Mouse (Mus musculus): ENCODE data around the gene Zfp622. TPM values are rescaled to one million over a fixed set of nuclear protein-coding genes. Genes with fewer than 3 reads are reported as not detected.

Gene Zfp622
- polyA plus RNA-seq (2015; fragmentation: Nextera tagmentation; extraction: Ambion mirVana), result 24.9 and 34.6 TPM in 2 replicates

DNA sequence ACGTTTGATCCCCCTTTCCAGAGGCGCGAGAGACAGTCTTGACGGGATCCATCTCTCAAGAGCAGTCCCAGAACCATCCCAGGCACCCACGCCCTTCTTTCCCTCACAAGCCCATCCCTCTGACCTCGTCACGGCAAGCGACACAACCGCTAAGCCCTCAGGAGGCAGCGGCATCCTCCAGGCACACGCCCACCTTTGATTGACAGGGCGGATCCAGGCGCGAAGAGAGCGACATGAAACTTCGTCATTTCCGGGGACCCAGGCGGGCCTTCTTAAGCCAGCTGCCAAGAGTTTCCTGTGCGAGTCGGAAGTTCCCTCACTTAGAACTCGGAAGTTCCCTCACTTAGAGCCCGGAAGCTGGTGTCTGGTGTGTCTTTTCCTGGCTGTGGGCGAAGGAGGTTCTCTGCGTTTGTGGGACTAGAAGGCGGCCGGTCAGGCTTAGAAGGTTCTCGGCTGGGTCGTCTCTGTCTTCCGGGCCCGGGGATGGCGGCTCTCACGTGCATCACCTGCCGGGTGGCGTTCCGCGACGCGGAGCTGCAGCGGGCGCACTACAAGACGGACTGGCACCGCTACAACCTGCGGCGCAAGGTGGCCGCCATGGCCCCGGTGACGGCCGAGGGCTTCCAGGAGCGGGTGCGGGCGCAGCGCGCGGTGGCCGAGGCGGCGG lies at the start of gene Zfp622:
Gene Zfp622, plus strand, starts transcription at position 300 of the 667 bp plus-strand sequence.
- DNase-seq (ENCODE audit: low spot score), result peak; percentile 98

DNA sequence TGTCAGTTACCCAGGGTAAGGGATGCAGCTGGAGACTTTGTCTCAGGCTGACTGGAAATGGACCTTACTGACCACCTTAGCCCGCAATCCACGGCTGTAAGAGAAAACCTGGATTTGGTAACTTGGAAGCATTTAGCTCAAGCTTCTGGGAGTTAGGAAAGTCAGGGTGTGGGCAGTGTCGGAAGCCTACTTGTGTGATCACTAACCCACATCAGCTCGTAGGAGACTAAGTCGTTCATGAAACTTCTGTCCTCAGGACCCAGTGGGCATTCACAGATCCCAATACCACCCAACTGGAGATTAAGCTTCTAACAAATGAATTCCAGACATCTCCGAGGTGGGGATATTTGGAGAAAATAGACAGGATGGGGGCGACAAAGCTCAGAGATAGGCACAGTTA lies 49.8 kb upstream of the Zfp622 start:
- DNase-seq (ENCODE audit: low spot score), result no peak

DNA sequence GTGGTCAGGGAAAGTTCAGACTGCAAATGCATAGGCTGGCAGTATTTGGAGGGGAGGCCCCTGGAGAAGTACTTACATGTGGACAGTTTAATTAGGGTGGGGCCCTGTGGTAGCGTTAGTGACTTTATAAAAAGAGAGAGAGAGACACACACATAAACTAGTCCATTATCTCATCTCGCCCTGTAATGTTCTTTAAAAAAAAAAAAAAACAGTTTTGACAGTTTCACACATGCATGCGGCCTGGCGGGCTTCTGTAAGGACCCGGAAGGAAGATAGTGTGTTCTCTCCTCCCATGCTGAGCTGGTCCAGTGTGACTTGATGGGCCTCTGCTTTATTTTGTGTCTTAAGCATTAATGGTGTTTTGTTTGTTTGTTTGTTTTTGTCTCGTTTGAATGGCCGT lies 45.7 kb upstream of the Zfp622 start:
- no peak for DNase-seq (ENCODE audit: low spot score)

DNA sequence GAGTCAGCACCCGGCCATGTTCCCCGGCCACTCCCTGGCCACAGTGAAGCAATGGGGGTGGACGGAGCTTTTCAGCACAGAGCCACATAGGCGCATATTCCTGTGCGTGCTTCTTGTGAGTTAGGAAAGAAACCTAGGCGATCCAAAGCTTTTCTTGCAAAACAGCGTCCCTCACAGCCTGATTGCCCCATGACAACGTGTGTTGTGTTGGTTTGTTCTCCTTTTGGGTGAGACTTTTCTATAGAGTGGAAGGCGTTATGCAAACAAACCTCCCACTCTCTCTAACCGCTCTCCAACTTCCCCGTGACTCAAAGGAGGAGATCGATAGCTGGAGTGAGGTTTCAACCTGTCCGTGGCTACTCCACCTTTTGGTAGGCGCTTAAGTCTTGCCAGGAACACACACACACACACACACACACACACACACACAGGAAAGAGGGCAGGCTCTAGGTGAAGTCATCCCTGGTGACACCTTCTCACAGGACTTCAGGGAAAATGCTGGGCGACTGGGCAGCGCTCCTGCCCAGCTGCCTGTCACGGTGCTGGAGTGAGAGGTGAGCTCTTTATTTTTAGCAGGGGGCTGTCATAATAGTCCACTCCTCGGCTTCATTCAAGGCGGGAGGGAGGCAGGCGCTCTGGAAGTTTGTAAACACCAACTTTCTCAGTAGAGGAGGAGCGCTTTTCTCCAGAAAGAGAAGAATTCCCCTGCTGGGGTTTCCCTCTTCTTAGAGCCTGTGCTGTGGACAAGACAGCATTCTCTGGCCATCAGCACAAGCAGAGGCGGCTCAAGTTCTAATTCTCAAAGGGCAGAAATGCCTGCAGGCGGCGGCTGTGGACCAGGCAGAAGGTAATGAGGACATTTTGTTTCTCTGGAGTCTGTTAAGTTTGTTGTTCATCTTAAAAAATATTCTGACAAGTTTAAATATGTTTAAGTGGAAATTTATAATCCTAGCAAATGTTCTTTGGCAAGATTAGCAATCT lies 43.5 kb upstream of the Zfp622 start:
- DNase-seq (ENCODE audit: low spot score), result no peak

DNA sequence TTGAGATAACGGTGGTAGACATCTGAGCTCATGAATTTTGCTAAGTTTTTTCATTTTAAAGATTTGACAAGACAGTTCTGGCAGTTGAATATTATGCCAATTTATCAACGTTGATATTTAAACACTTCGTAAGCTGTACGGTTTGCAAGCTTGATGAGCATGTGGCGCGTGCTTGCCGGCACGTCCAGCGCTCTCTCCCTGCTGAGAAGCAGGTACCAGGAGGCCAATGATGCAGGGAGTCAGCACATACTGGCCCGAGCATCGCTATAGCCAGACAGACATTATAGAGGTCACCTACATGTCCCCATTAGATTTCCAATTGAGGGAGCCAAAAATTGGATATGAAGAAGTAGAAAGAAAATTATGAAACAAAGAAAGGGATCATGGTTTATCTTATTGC lies 42.7 kb upstream of the Zfp622 start:
- DNase-seq (ENCODE audit: low spot score), result no peak

DNA sequence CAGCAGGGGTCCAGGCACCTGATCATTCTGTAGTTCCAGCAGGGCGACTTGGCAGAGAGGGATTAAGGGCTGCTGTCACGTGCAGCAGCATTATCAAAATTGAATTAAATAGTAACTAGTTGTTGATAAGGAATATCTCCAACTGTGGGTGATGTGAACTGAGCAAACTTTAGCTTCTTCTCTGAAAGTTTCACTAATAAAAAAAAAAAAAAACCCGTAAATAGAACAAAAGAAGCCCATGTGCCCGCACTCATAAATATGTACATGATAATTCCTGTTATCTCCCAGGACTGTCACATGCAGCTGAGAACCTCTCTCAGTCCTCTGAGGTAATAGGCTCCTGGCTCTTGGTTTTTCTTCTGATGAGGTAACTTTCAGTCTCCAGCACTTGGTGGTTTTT lies 41.8 kb upstream of the Zfp622 start:
- DNase-seq (ENCODE audit: low spot score), result no peak

DNA sequence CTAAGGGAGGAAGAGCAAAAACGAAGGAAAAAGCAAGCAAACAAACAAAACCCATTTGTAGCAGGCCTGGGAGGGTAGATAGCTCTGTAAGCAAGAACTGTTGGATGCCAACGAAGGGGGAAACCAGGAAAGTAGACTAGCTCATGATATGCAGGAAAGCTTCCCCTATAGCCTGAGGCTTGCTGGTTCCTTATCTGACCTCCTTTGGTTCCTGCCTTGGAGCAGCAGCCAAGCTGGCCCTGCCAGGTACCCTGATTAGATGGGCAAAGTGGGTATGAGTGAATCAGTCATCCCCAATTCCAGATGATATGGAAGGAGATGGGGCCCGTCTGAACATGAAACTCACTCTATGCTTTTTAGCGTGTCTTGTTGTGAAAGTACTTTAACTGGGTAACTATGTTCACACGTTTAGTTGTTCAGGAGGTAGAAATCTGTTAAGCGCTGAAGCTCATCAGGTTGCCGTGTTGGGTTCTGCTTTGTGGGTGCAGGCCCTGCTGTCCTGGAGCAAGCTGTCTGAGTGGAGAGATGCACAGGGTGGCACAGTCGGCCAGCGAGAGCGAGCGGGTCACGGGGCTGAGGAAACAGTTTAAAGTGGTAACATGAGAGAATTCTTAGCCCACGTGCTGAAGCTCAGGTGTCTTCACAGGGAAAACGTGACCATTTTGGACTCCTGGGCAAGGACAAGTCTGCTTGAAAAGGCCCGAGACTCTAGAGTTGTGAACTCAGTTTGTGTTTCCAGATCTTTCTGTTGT lies 40.6 kb upstream of the Zfp622 start:
- DNase-seq (ENCODE audit: low spot score), result no peak

DNA sequence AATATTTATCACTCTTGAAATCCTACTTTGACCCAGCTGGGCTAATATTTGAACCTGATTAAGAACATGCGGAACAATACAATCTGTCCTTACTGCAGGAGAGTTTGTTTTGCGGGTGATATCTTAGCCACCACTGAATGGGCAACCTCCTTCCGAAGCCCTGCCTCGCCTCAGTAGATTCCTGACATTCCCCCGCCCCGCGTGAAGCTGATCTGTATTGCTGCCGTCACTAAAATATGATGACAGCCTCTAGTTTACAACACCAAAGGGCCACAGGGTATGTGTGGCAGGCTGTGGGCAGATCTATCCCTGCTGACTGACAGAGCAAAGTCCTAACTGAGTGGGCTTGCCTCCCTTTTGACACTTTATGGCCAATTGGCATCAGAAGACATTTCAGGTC lies 38.9 kb upstream of the Zfp622 start:
- no peak for DNase-seq (ENCODE audit: low spot score)

DNA sequence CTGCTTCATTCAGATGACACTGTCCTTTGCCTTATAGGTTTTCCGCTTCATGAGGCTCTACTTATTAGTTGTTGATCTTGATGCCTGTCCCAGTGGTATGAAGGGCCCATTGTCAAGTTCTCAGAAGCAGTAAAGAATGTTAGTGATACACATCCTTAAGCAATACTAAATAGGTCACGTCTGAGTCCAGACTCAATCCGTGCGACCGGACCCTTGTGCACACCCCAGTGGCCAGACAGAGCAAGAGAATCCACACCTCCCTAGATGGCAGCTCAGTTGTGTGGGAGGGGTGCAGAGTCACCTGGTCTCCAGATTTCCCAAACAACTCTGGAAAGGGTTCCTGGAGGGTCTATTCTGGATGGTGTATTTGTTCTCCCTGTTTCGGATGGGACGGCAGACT lies 37.7 kb upstream of the Zfp622 start:
- no peak for DNase-seq (ENCODE audit: low spot score)

DNA sequence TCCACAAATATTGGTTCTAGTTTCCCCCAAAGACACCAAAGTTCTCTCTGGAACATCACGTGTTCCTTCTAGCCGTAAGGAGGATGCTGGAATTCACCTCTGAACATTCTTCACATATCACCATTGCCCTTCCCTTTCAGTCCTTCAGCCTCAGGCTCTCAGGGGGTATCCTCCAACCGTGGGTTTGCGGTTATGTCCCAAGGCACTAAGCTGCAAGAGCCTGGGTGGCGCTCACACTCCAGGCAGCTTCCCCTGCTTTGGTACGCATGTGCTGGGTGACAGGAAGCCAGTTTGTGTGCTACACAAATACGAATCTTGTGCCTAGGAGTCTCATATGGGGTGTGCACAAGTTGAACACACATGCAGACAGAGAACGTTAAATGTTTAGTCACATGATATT lies 36.8 kb upstream of the Zfp622 start:
- DNase-seq (ENCODE audit: low spot score), result no peak

DNA sequence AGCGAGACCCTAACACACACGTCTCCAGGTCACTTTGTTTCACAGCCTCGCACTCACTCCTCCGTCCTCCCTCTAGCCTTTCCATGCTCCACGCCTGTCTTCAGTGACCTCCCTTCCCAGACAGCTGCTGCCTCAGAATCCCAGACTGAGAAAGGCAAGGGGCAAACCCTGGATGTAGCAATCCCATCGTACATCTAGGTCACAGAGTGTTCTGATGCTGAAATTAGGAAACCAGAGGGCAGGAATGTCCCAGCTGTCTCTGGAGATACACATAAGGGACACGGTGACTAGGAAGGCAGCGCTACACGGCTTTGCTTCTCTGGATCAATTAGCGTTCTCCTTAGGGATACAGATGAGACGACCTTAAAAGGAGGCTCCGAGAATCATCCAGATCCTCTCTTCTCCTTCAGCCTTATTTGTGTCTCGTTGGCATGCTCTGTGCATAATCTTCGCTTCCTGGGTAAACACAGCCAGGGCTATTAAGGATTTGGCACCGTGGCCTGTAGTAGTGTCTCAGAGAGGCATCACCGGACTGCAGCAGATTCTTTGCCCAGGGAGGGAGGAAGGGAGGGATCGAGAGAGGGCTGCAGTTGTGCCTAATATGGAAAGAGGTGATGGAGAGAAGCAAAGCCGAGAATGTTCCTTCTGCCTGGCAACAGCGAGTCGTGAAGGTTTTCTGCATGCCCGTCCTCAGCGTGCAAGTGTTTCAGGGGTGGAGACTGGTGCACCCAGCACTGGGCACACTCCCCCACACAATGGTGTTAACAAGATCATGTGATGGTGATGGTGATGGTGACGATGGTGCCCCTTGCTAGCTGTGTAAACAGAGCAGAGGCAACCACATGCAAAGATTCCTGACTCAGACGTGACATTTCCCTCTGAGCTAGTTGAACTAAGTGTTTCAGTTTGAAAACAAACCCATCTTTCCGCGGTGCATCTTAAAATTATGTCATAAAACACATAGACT lies 35.6 kb upstream of the Zfp622 start:
- DNase-seq (ENCODE audit: low spot score), result no peak

DNA sequence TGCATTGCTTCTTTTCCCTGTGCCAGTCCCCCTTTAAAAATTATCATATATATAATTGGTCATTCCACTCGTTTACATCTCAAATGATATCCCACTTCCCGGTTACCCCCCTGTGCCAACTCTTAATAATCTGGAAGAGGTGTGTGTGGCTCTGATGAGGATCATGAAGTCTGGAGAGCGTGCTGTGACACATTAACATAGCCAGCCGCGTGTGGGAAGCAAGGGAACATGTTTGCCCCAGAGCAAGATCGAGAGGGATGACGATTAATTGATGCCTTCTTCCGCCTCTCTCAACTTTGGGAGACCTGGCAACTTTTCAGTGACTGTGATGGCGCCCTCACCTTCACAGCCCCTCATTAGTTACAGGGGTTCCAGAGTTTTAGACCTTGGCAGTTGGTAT lies 34.5 kb upstream of the Zfp622 start:
- DNase-seq (ENCODE audit: low spot score), result no peak

DNA sequence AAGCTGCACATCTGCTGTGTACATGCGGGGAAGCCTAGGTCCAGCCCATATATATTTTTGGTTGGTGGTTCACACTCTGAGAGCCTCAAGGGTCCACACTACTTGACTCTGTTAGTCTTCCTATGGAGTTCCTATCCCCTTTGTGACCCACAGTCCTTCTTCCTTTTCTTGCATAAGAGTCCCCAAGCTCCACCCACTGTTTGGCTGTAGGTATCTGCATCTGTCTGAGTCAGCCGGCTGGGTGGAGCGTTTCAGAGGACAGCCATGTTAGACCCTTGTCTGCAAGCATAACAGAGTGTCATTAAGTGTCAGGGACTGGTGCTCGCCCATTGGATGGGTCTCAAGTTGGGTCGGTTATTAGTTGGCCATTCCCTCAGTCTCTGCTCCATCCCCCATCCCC lies 33.6 kb upstream of the Zfp622 start:
- DNase-seq (ENCODE audit: low spot score), result no peak

DNA sequence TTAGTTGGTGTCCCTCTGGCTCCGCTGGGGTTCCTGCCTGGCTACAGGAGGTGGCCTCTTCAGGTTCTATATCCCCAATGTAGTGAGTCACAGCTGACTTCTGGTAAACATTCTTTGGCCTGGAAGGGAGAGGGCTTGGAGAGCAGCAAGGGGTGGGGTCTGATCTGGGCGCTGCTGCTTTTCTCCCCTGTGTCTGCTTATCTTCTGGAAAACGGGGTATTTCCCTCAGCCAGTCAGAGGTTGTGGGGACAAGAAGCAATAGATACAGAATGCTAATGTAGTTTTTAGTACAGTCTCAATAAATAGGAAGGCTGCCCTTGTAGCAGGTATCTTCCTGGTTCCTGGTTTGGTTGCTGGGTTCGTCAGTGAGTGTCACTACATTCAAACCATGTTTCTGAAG lies 33.1 kb upstream of the Zfp622 start:
- DNase-seq (ENCODE audit: low spot score), result no peak

DNA sequence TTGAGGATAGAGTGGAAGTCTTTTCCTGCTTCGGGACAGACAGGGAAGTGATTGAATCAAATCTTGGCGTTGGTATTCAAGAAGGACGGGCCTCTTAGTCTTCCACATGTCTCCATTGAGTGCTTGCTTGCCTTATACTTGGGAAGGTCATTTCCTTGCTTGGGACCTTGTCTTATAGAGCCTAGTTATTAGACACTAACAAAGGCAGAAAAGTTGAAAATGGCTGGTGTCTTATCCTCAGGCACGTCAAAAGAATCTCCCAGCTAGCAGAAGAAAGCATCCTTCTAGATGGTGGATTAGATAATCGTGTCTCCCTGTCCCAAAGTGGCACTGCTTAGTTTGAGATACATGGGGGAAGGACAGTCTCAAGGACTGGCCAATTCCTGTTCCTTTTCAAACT lies 28.2 kb upstream of the Zfp622 start:
- no peak for DNase-seq (ENCODE audit: low spot score)

DNA sequence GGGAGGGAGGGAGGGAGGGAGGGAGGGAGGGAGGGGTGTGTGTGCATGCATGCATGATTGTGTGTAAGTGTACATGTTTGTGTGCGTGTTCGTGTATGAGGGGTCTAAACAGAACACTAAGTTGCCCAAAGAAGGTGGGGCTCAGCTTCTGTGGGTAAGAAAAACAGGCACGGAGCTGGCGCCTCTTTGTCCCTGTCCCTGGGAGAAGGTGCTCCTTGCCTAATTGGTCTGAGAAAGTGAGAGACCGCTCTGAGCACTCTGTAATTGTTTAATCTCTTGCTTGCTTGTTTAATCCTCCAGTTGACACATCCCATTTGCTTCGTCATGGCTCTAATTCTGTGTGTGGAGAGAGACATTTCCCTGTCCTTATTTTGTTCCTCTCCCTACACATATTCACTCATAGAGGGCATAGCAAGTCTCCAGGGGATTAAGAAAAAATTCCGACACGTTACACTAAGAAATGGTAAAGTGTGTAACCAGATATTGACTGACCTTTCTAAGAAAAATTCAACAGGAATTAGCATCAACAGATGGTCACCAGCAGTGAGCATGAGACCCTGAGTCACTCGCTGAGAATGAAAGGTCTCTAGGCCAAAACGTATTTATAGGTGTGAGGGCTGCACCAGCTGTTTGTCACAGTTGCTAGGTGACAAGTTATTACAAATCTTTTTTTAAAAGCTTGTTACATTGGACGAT lies 27.6 kb upstream of the Zfp622 start:
- DNase-seq (ENCODE audit: low spot score), result no peak

DNA sequence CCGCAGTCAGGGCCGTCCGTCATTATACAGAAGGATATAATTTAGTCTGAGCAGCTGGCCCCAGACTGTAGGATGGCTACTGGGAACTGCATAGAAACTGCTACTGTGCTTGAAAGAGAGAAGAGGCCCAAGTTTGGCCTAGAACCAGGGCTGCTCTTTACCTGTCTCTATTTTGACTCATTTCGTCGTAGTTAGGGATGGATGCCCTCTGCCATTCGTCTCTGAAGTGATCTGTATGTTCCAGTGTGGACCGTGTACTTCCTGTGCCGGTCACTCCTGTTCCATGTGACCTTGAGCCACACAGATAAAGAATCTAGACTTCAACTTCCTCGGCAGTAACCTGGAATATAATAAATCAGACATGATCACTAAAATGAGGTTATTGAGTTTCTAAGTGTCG lies 26.5 kb upstream of the Zfp622 start:
- DNase-seq (ENCODE audit: low spot score), result no peak

DNA sequence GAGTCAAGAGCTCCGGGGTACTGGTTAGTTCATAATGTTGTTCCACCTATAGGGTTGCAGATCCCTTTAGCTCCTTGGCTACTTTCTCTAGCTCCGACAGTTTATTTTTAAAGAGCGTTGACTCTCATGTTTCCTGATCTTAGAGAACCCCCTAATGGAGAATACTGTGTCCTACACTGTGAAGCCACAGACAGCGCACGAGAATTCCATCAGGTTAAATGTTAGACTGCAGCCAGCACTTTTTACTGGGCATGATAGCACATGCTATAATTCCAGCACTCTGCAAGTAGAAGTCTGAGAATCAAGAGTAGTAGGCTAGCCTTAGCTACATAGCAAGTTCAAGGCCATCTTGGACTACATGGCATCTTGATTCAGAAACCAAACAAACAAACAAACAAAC lies 24.8 kb upstream of the Zfp622 start:
- peak; percentile 7 for DNase-seq (ENCODE audit: low spot score)

DNA sequence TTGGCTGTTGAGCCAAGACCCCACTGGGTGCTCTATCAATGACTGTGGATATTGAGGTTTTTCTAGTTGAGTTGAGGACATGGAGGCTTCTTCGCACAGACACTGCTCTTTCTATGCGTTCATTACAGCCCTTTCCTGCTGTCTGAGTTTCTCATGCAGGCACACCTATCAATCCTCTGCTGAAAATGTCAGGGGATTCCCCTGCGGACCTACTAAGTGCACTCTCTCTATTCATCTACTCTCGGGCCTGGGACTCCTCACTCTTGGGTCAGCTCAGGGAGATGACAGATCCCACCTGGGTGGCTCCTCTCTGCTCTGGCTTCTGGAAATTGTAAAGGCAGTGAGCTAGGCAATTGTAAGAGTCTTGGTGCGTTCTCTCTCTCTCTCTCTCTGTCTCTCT lies 23.9 kb upstream of the Zfp622 start:
- DNase-seq (ENCODE audit: low spot score), result no peak

DNA sequence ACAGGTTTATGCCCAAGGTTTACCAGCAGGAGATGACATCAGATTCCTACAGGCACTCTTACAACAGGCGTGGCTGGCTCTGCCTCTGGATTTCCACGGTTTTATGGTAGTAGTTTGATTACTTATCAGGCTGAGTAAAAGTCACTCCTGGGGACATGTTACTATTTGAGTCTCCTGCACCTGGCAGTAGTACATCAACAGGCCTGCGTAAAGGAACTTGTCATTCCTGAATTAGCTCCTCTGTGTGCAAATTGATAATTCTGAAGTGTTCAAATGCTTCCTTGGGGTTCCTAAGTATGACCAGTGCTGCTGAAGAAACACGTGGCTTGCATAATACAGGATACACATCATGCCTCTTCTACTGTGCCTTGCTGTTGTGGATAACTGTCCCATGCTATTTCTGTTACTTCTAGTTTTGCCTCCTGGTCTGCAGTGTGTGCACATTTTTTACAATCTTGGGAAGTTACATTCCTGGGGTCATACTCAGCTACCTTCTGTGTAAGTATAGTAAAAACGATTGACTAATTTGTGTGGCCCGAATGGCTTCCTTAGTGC lies 17.9 kb upstream of the Zfp622 start:
- no peak for DNase-seq (ENCODE audit: low spot score)
